In the genomic region with DNA sequence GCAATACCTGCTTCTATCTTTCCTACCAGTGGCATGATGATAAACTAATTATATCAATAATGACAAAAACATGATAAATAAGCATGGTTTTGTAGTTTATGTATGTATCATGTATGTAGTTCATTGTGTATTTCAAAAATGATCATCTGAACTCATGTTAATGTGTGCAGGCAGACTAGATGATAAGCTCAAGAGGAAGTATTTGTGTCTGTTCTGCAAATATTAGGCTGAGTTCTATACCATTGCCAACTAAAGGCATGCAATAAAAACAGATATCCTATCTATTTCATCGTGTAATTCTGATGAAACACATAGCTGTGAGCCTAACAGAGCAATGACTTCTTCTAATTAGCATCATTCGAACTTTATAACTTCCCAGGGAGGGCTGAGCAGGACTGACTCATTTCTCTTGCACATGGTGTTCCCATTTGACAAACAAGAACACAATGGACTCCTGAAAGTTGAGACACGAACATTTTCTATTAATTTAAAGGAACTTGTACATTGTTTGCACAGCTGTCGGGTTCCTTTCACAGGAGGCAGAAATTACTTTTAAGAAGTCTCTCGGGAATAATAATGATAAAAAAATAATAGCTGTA, we compare ENCODE assay signal across 23 mouse cellular contexts.
"Had no signal": no experiment of that assay in that cellular context is flagged by ENCODE, and none has a peak within 500 bp of the region (broad histone marks: within the 10 kb centered on the region; RNA-seq: fewer than 3 reads in every experiment).

No protein-coding gene starts in this region.

- H3K4me2 ChIP-seq: limb, embryonic 13.5 days; liver, embryonic 12.5 days; liver, embryonic 15.5 days; lung, embryonic 15.5 days; midbrain, embryonic 11.5 days; neural tube, embryonic 12.5 days; neural tube, embryonic 15.5 days had no signal

- ATAC-seq: liver, embryonic 12.5 days had no signal

- H3K4me3 ChIP-seq: limb, embryonic 10.5 days; limb, embryonic 13.5 days; liver, embryonic 12.5 days; liver, embryonic 15.5 days; lung, embryonic 15.5 days; megakaryocyte, embryonic 14.5 days; neural tube, embryonic 12.5 days; neural tube, embryonic 15.5 days had no signal

- H3K9me3 ChIP-seq: limb, embryonic 10.5 days; limb, embryonic 13.5 days; liver, embryonic 12.5 days; liver, embryonic 15.5 days; lung, embryonic 15.5 days; megakaryocyte, embryonic 14.5 days; neural tube, embryonic 12.5 days; neural tube, embryonic 15.5 days had no signal

- H3K36me3 ChIP-seq: limb, embryonic 10.5 days; limb, embryonic 13.5 days; liver, embryonic 12.5 days; liver, embryonic 15.5 days; lung, embryonic 15.5 days; neural tube, embryonic 12.5 days; neural tube, embryonic 15.5 days had no signal

- H3K27me3 ChIP-seq: limb, embryonic 13.5 days; liver, embryonic 12.5 days; liver, embryonic 15.5 days; lung, embryonic 15.5 days; megakaryocyte, embryonic 14.5 days; neural tube, embryonic 12.5 days; neural tube, embryonic 15.5 days had no signal

- DNase-seq: kidney, adult 18-20 months; kidney, adult 9 months; kidney, postnatal 14 days; kidney, postnatal 4 days; layer of hippocampus, adult 9-11 months; liver; lung, adult 18-20 months; midbrain, embryonic 14.5 days; right cerebral cortex, adult 18-20 months; right cerebral cortex, postnatal 14 days; right cerebral cortex, postnatal 4 days; thymus, adult 18-20 months; thymus, postnatal 36 days had no signal

- H3K27ac ChIP-seq: limb, embryonic 10.5 days; limb, embryonic 13.5 days; liver, embryonic 12.5 days; liver, embryonic 15.5 days; lung, embryonic 15.5 days; macrophage; neural tube, embryonic 12.5 days; neural tube, embryonic 15.5 days had no signal

- H3K4me1 ChIP-seq: limb, embryonic 13.5 days; liver, embryonic 12.5 days; liver, embryonic 15.5 days; neural tube, embryonic 12.5 days; neural tube, embryonic 15.5 days had no signal

- H3K9ac ChIP-seq: limb, embryonic 13.5 days; liver, embryonic 12.5 days; liver, embryonic 15.5 days; lung, embryonic 15.5 days; neural tube, embryonic 12.5 days; neural tube, embryonic 15.5 days had no signal
